Mouse (Mus musculus): ENCODE data around the gene Bad. TPM values are rescaled to one million over a fixed set of nuclear protein-coding genes. Genes with fewer than 3 reads are reported as not detected.

Bad gene
- total and polyA plus RNA-seq, 2 experiments from 2014 or later: 46.8 to 60.7 TPM

DNA sequence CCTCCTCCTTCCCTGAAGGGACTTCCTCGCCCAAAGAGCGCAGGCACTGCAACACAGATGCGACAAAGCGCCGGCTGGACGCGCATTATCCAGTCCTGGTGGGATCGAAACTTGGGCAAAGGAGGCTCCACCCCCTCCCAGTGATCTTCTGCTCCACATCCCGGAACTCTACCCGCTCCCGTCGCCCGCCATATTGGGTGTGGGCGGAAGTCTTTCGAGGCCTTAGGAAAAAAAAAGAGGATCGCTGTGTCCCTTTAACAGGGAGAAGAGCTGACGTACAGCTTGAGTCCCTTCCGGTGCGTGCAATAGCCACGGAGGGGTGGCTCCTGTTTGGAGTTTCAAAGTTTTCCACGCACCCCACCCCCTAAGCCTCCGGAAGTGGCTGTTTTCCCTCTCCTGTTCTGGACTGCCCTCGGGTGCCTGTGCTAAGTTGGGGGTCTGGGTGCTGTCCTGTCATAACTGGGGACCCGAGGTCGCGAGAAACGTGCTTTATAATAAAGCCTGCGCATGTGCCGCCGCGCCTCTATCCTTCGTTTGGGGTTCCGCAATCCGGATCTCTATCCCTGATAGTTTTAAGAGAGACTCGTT, 9.8 kb downstream of the Bad start:
- DNase-seq (ENCODE audit: low spot score): peak; percentile 97
- Histone ChIP-seq H3K9ac (replicated peaks; ENCODE audit: low read depth, low read length) (peak overlapping the region; percentile 74), H3K9me3 (replicated peaks; ENCODE audit: control insufficient read depth, low read length) (no peaks in the 10 kb centered on the region), H3K4me2 (ENCODE audit: low read depth, low read length) (peak overlapping the region; percentile 81), H3K4me1 (ENCODE audit: control insufficient read depth, insufficient read depth) (peaks cover 30% of the 10 kb centered on the region), H3K27me3 (ENCODE audit: control insufficient read depth, insufficient read depth, low read length) (no peaks in the 10 kb centered on the region), H3K4me3 (ENCODE audit: low read depth, low read length) (peak overlapping the region; percentile 71), H3K36me3 (replicated peaks; ENCODE audit: control insufficient read depth, insufficient read depth, low read length) (0 out of 2 replicates have a peak, but pooled peaks cover 7% of the 10 kb centered on the region), H3K27ac (ENCODE audit: low read depth) (peak overlapping the region; percentile 96)
- peak; percentile 94 for TF ChIP-seq EP300 (IDR thresholded peaks at IDR 0.05; ENCODE audit: low read depth)
- TF ChIP-seq CTCF (IDR thresholded peaks at IDR 0.05; ENCODE audit: low read depth): no peak
- peak; percentile 75 for ATAC-seq (ENCODE audit: insufficient read depth, low read depth)
- under 1% methylated on average over 35 of the region's 35 CpGs for WGBS

DNA sequence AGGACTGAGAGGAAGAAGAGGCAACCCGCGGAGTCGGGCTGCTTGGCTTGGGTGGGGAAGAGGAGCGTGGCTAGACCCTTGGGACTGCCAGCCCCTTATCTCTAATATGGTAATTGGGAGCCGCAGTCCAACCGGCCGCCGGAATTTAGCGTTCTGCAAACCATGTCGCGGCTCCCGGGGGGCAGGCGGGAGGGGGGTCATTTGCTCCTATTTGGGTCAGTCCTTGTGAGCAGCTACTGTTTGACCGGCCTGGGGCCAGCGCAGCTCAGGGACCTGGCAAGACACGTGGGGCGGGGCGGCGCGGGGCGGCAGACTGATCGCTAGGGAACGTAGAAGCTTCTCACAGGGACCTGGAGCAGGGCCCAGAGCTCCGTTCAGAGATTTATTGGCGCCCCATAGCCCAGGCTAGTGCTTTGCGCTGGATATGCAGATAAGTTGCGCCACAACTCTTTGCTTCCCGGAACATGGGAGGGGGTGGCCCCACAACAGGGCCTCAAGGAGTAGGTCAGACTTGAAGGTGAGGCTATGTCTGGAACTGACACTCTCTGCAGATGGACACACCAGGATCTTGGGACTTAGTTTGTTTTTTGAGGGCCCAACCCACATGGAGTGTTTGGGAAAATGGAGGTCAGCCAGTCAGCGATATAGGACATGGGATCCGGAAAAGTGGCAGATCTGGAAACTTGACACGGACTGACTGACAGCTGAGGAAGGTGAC, 10.5 kb downstream of the Bad start:
- Histone ChIP-seq H3K27me3 (ENCODE audit: control insufficient read depth, insufficient read depth, low read length) (no peaks in the 10 kb centered on the region), H3K9me3 (replicated peaks; ENCODE audit: control insufficient read depth, low read length) (no peaks in the 10 kb centered on the region), H3K4me3 (ENCODE audit: low read depth, low read length) (peak overlapping the region; percentile 71), H3K9ac (replicated peaks; ENCODE audit: low read depth, low read length) (peak overlapping the region; percentile 74), H3K27ac (ENCODE audit: low read depth) (peak overlapping the region; percentile 96), H3K4me1 (ENCODE audit: control insufficient read depth, insufficient read depth) (peaks cover 30% of the 10 kb centered on the region), H3K36me3 (replicated peaks; ENCODE audit: control insufficient read depth, insufficient read depth, low read length) (0 out of 2 replicates have a peak, but pooled peaks cover 7% of the 10 kb centered on the region), H3K4me2 (ENCODE audit: low read depth, low read length) (peak overlapping the region; percentile 81)
- DNase-seq (ENCODE audit: low spot score) (peak; percentile 80), ATAC-seq (ENCODE audit: insufficient read depth, low read depth) (peak; percentile 45)
- 0 out of 2 replicates have a peak, but pooled peaks have one; percentile 4 for TF ChIP-seq EP300 (IDR thresholded peaks at IDR 0.05; ENCODE audit: low read depth)
- no peak for TF ChIP-seq CTCF (IDR thresholded peaks at IDR 0.05; ENCODE audit: low read depth)
- 1% methylated on average over 31 of the region's 31 CpGs for WGBS

DNA sequence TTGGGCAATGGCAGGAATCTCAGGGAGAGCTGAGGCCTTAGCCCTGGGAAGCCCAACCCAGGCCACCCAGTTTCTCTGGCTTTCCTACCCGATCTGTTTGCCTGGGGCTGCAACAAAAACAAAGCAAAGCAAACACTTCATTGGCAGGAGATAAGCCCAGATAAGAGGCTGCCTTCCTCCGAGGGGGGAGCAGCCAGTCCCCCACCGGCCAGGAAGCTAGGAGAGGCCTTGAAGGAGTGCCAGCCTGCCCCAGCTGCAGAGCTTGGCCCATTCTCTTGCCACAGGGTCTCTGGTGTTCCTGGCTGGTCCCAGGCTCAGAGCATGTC, 11.0 kb downstream of the Bad start:
- 9% methylated on average over 3 of the region's 3 CpGs for WGBS
- peak overlapping the region; percentile 74 for H3K9ac ChIP-seq (replicated peaks; ENCODE audit: low read depth, low read length)
- DNase-seq (ENCODE audit: low spot score) (no peak), ATAC-seq (ENCODE audit: insufficient read depth, low read depth) (no peak)
- H3K4me3 ChIP-seq (ENCODE audit: low read depth, low read length): peak overlapping the region; percentile 71
- no peaks in the 10 kb centered on the region for H3K9me3 ChIP-seq (replicated peaks; ENCODE audit: control insufficient read depth, low read length)
- peaks cover 13% of the 10 kb centered on the region; the same call in 1 of the 2 replicates for H3K36me3 ChIP-seq (replicated peaks; ENCODE audit: control insufficient read depth, insufficient read depth, low read length)
- peaks cover 30% of the 10 kb centered on the region for H3K4me1 ChIP-seq (ENCODE audit: control insufficient read depth, insufficient read depth)
- peak overlapping the region; percentile 96 for H3K27ac ChIP-seq (ENCODE audit: low read depth)
- peak overlapping the region; percentile 81 for H3K4me2 ChIP-seq (ENCODE audit: low read depth, low read length)
- no peak for TF ChIP-seq CTCF (IDR thresholded peaks at IDR 0.05; ENCODE audit: low read depth)
- no peak for TF ChIP-seq EP300 (IDR thresholded peaks at IDR 0.05; ENCODE audit: low read depth)
- H3K27me3 ChIP-seq (ENCODE audit: control insufficient read depth, insufficient read depth, low read length): no peaks in the 10 kb centered on the region

- DNase-seq (ENCODE audit: low spot score): peak; percentile 30
- ATAC-seq (ENCODE audit: insufficient read depth, low read depth): no peak
- Histone ChIP-seq H3K9ac (replicated peaks; ENCODE audit: low read depth, low read length) (no peak overlapping the region), H3K27me3 (ENCODE audit: control insufficient read depth, insufficient read depth, low read length) (no peaks in the 10 kb centered on the region), H3K4me2 (ENCODE audit: low read depth, low read length) (no peak overlapping the region), H3K4me1 (ENCODE audit: control insufficient read depth, insufficient read depth) (peaks cover 30% of the 10 kb centered on the region), H3K9me3 (replicated peaks; ENCODE audit: control insufficient read depth, low read length) (no peaks in the 10 kb centered on the region), H3K36me3 (replicated peaks; ENCODE audit: control insufficient read depth, insufficient read depth, low read length) (peaks cover 25% of the 10 kb centered on the region), H3K27ac (ENCODE audit: low read depth) (no peak overlapping the region), H3K4me3 (ENCODE audit: low read depth, low read length) (no peak overlapping the region)
- WGBS: 50% methylated on average over 9 of the region's 9 CpGs
- TF ChIP-seq EP300 (IDR thresholded peaks at IDR 0.05; ENCODE audit: low read depth): no peak
- peak; percentile 45 for TF ChIP-seq CTCF (IDR thresholded peaks at IDR 0.05; ENCODE audit: low read depth)
These were observed 12.4 kb downstream of the Bad start for GRCm38 (mm10) chr19:6954046-6954445.

DNA sequence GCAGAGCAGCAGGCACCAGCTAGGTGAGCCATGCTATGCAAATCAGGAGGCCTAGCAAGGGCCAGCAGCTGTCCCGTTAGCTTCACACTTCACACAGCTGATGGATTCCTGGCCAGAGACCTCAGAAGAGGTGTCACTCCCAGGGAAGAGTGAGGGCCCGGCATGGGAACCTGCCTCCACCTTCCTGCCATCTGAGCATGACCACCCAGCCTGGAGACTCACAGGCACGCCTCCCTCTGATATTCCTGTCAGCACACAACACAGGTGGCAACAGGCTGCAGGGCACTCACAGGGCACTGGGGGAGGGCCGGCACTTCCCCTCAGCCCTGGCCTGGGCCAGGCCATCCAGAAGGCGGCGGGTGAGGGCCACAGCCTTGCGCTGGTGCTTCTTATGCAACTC, 13.8 kb downstream of the Bad start:
- Histone ChIP-seq H3K36me3 (replicated peaks; ENCODE audit: control insufficient read depth, insufficient read depth, low read length) (peaks cover 39% of the 10 kb centered on the region), H3K4me3 (ENCODE audit: low read depth, low read length) (no peak overlapping the region), H3K4me1 (ENCODE audit: control insufficient read depth, insufficient read depth) (peaks cover 30% of the 10 kb centered on the region), H3K9me3 (replicated peaks; ENCODE audit: control insufficient read depth, low read length) (no peaks in the 10 kb centered on the region), H3K4me2 (ENCODE audit: low read depth, low read length) (no peak overlapping the region), H3K27me3 (ENCODE audit: control insufficient read depth, insufficient read depth, low read length) (no peaks in the 10 kb centered on the region), H3K9ac (replicated peaks; ENCODE audit: low read depth, low read length) (0 out of 2 replicates have a peak overlapping the region, but pooled peaks have one; percentile 29), H3K27ac (ENCODE audit: low read depth) (peak overlapping the region; percentile 54)
- TF ChIP-seq EP300 (IDR thresholded peaks at IDR 0.05; ENCODE audit: low read depth) (no peak; the same call in 1 of the 2 replicates), CTCF (IDR thresholded peaks at IDR 0.05; ENCODE audit: low read depth) (peak; percentile 35)
- peak; percentile 75 for DNase-seq (ENCODE audit: low spot score)
- peak; percentile 53 for ATAC-seq (ENCODE audit: insufficient read depth, low read depth)
- 34% methylated on average over 7 of the region's 7 CpGs for WGBS

All from heart, postnatal 0 days (tissue).